Mouse (Mus musculus) MEL (cell line): Measurements from ENCODE around the gene Olfr221.

Source experiments
- BHLHE40 ChIP-seq: IDR thresholded peaks from 2 replicates; pipeline ENCODE4 v1.6.1; 2012; ENCODE audit warnings: low read depth, mild to moderate bottlenecking, inconsistent platforms, low read length, improper control_type of control experiment, borderline replicate concordance
- CTCF ChIP-seq, 3 experiments: IDR thresholded peaks in 2 of 3; conservative IDR thresholded peaks in 1 of 3; 2 replicates each; pipeline ENCODE4 v1.5.1; 2011 to 2012; ENCODE audit warnings: low read length in 3 of 3, low read depth in 2 of 3, mild to moderate bottlenecking in 2 of 3, improper control_type of control experiment in 1 of 3, inconsistent platforms in 1 of 3, mixed read lengths in 1 of 3, moderate library complexity in 1 of 3; ENCODE audit not compliant: control insufficient read depth in 1 of 3, insufficient read depth in 1 of 3, poor library complexity in 1 of 3, severe bottlenecking in 1 of 3
- EP300 ChIP-seq, 2 experiments: IDR thresholded peaks; 2 replicates each; pipeline ENCODE4 v1.6.1; 2011; ENCODE audit warnings: improper control_type of control experiment in 2 of 2, low read length in 2 of 2, low read depth in 1 of 2, mild to moderate bottlenecking in 1 of 2
- GATA1 ChIP-seq: IDR thresholded peaks from 2 replicates; pipeline ENCODE4 v1.6.1; 2011; ENCODE audit warnings: low read depth, low read length, improper control_type of control experiment
- KAT2A ChIP-seq: conservative IDR thresholded peaks from 2 replicates; pipeline ENCODE4 v1.6.1; 2012; ENCODE audit warnings: low read depth, low read length, improper control_type of control experiment, inconsistent platforms
- MAFK ChIP-seq: IDR thresholded peaks from 2 replicates; pipeline ENCODE4 v1.6.1; 2011; ENCODE audit warnings: low read depth, mild to moderate bottlenecking, low read length, improper control_type of control experiment, borderline replicate concordance
- MXI1 ChIP-seq: IDR thresholded peaks from 2 replicates; pipeline ENCODE4 v1.6.1; 2011; ENCODE audit warnings: mild to moderate bottlenecking, low read depth, low read length, improper control_type of control experiment
- POLR2A ChIP-seq, 2 experiments: IDR thresholded peaks; 2 replicates each; pipeline ENCODE4 v1.6.1; 2011 to 2012; ENCODE audit warnings: low read length in 2 of 2, mild to moderate bottlenecking in 2 of 2, control low read depth in 1 of 2, improper control_type of control experiment in 1 of 2, low read depth in 1 of 2, moderate library complexity in 1 of 2; ENCODE audit not compliant: control insufficient read depth in 1 of 2, insufficient read depth in 1 of 2, poor library complexity in 1 of 2
- SIN3A ChIP-seq: IDR thresholded peaks from 2 replicates; pipeline ENCODE4 v1.6.1; 2012; ENCODE audit warnings: low read length, improper control_type of control experiment, inconsistent platforms
- USF1 ChIP-seq: IDR thresholded peaks from 2 replicates; pipeline ENCODE4 v1.6.1; 2014; ENCODE audit warnings: low read depth, mild to moderate bottlenecking, inconsistent platforms, low read length, improper control_type of control experiment, moderate library complexity

GRCm38 (mm10) chr14:52039332-52039731 lies 2.9 kb downstream of the Olfr221 start:
- TF ChIP-seq MXI1, result no peak
- no peak for TF ChIP-seq CTCF (IDR thresholded peaks at IDR 0.05 in 2 of 3, conservative IDR thresholded peaks at IDR 0.05 in 1 of 3; ENCODE audit: control insufficient read depth in 1 of 3, insufficient read depth in 1 of 3, low read depth in 2 of 3, low read length in 3 of 3, poor library complexity in 1 of 3, severe bottlenecking in 1 of 3)
- no peak for TF ChIP-seq KAT2A
- TF ChIP-seq SIN3A, result no peak
- TF ChIP-seq POLR2A (IDR thresholded peaks at IDR 0.05; ENCODE audit: control insufficient read depth in 1 of 2, insufficient read depth in 1 of 2, low read depth in 1 of 2, low read length in 2 of 2, poor library complexity in 1 of 2), result no peak
- TF ChIP-seq EP300 (IDR thresholded peaks at IDR 0.05; ENCODE audit: low read depth in 1 of 2, low read length in 2 of 2), result no peak
- TF ChIP-seq GATA1, result no peak
- TF ChIP-seq MAFK, result no peak
- no peak for TF ChIP-seq USF1
- no peak for TF ChIP-seq BHLHE40
